Mouse (Mus musculus) hindlimb bud, embryonic 11.5 days (tissue): ENCODE results near the gene Ap5m1.
"Not testable (repeated sequence)": the region's sequence is repeated elsewhere in the genome, so short reads cannot be mapped to it uniquely, and the experiment has no call there.

ENCODE experiments used
- DNase-seq: peaks from one replicate; pipeline ENCODE4 v3.0.0-alpha.2; 2012; ENCODE audit warnings: low read depth, low spot score; ENCODE audit errors: extremely low spot score

Gene Ap5m1

GRCm38 (mm10) chr14:49065529-49066273 lies at the start of gene Ap5m1:
Gene Ap5m1, plus strand, starts transcription at chr14:49066097.
- no peak for DNase-seq

GRCm38 (mm10) chr14:49019765-49020164 lies 46.1 kb upstream of the Ap5m1 start:
- DNase-seq = no peak

GRCm38 (mm10) chr14:49027040-49027778 lies 38.7 kb upstream of the Ap5m1 start:
- no peak for DNase-seq

- no peak for DNase-seq
Measured at GRCm38 (mm10) chr14:49027779-49028368, 38.0 kb upstream of the Ap5m1 start.

- no peak for DNase-seq
Measured at GRCm38 (mm10) chr14:49028991-49029390, 36.9 kb upstream of the Ap5m1 start.

GRCm38 (mm10) chr14:49045610-49046009 lies 20.3 kb upstream of the Ap5m1 start:
- no peak for DNase-seq

GRCm38 (mm10) chr14:49049492-49049891 lies 16.4 kb upstream of the Ap5m1 start:
- DNase-seq = no peak

- DNase-seq = no peak
Measured at GRCm38 (mm10) chr14:49063838-49064237, 2.1 kb upstream of the Ap5m1 start.

GRCm38 (mm10) chr14:49066274-49066823 lies 452 bp downstream of the Ap5m1 start, which contains the start of gene Exoc5:
Gene Exoc5, minus strand, starts transcription at chr14:49066653.
- DNase-seq = peak; percentile 71

- no peak for DNase-seq
Measured at GRCm38 (mm10) chr14:49072837-49073236, 6.9 kb downstream of the Ap5m1 start.

- no peak for DNase-seq
Measured at GRCm38 (mm10) chr14:49073896-49074295, 8.0 kb downstream of the Ap5m1 start.

GRCm38 (mm10) chr14:49074361-49074760 lies 8.5 kb downstream of the Ap5m1 start:
- DNase-seq = no peak

GRCm38 (mm10) chr14:49078820-49079219 lies 12.9 kb downstream of the Ap5m1 start:
- DNase-seq = no peak

- DNase-seq = no peak
Measured at GRCm38 (mm10) chr14:49086522-49086921, 20.6 kb downstream of the Ap5m1 start.

- no peak for DNase-seq
Measured at GRCm38 (mm10) chr14:49088155-49089048, 22.5 kb downstream of the Ap5m1 start.

- no peak for DNase-seq
Measured at GRCm38 (mm10) chr14:49089461-49090058, 23.7 kb downstream of the Ap5m1 start.

GRCm38 (mm10) chr14:49090102-49090501 lies 24.2 kb downstream of the Ap5m1 start:
- no peak for DNase-seq

- no peak for DNase-seq
Measured at GRCm38 (mm10) chr14:49091277-49091676, 25.4 kb downstream of the Ap5m1 start.

GRCm38 (mm10) chr14:49091755-49092154 lies 25.9 kb downstream of the Ap5m1 start:
- DNase-seq = not testable (repeated sequence)

GRCm38 (mm10) chr14:49118381-49118780 lies 52.5 kb downstream of the Ap5m1 start:
- peak; percentile 33 for DNase-seq
